Mouse (Mus musculus): ENCODE measurements around the gene Efna4.

DNA sequence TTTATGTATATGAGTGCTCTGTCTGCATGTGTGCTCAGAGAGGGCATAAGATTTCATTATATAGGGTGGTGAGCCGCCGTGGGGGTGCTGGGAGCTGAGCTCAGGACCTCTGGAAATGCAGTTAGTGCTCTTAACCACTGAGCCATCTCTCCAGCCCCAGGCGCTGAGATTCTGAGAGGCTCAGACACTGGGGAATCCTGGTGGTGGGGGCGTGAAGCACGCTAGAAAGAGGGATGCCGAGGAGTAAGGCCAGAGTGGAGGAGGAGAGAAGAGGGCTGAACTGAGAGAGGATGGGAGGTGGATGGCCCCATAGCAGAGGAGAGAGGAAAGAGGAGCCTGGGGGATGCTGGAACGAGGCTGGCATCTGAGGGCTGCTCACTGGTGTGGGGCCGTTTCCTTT lies 26.8 kb upstream of the Efna4 start:
- TF ChIP-seq CTCF (IDR thresholded peaks at IDR 0.05; ENCODE audit: extremely low read depth, insufficient read depth, low read length) (no peak), POLR2A (IDR thresholded peaks at IDR 0.05; ENCODE audit: extremely low read depth, insufficient read depth, low read length) (no peak)

Measured in cortical plate, adult 2 months (tissue).